Mouse (Mus musculus): ENCODE measurements around the gene Cd4.

DNA sequence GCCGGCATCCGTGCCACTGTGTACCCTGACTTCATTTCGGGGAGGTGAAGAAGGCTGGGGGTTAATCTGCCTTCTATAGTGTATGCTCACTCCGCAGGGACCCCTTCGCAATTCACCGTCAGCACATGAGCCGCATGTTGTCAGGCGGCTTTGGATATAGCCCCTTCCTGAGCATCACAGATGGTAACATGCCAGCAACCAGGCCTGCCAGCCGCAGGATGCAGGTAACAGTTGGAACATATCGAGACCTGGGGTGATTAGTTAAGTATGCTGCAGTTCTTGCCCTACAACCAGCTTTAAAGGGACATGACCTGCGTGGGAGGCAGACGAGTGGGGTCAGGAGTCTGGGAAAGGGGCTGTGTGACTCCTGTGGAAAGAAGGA, 44.3 kb upstream of the Cd4 start:
- TF ChIP-seq NELFE (IDR thresholded peaks at IDR 0.05; ENCODE audit: low read depth, low read length) (no peak), CHD2 (IDR thresholded peaks at IDR 0.05; ENCODE audit: low read length) (no peak), POLR2A (IDR thresholded peaks at IDR 0.05; ENCODE audit: low read depth, low read length) (no peak)
